Mouse (Mus musculus) cortical plate, adult 2 months (tissue): ENCODE measurements at regions not wholly inside any gene's neighbourhood (a gene's known extent, or its start where the extent isn't known, plus 50 kb on each side); places are given as distances from the start of the nearest gene placed in this dataset.

Experiments used
- H3K27ac ChIP-seq: fragments of 200-500 bp; 2 replicates; pipeline ENCODE4 v1.5.1; 2012; ENCODE audit warnings: low read length, control low read depth, inconsistent platforms; ENCODE audit not compliant: insufficient read depth
- H3K4me1 ChIP-seq: fragments of 200-500 bp; 2 replicates; pipeline ENCODE4 v1.6.1; 2011; ENCODE audit warnings: low read length; ENCODE audit not compliant: control insufficient read depth, insufficient read depth
- H3K4me3 ChIP-seq: fragments of 200-500 bp; 2 replicates; pipeline ENCODE4 v1.5.1; 2011; ENCODE audit warnings: mild to moderate bottlenecking, low read length, control low read depth; ENCODE audit not compliant: insufficient read depth
- CTCF ChIP-seq: fragments of 200-500 bp; IDR thresholded peaks from 2 replicates; pipeline ENCODE4 v1.5.1; 2011; ENCODE audit warnings: mild to moderate bottlenecking, control low read depth, low read length; ENCODE audit not compliant: insufficient read depth; ENCODE audit errors: extremely low read depth
- POLR2A ChIP-seq: fragments of 200-500 bp; IDR thresholded peaks from 2 replicates; pipeline ENCODE4 v1.6.1; 2011; ENCODE audit warnings: mild to moderate bottlenecking, low read length, control low read depth; ENCODE audit not compliant: insufficient read depth; ENCODE audit errors: extremely low read depth

DNA sequence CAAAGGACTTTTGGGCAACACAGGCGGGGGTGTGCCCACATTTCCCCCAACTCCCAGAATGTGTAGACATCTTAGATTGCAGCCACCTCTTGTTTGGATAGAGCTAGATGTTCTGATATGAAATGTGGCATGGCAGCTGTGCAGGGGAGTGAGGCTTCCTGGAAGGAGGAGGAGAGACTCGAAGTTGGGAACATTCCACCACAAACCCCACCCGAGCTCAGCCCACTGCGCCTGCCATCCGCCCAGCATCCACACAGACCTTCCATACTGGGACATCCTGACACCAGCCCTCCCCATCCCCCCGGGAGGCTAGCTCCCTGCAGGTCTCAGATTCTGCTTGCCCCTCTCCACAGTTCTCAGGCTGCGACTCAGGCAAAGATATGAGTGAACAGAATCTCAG is 329.9 kb downstream of the Ptpru start:
- Histone ChIP-seq H3K4me3 (no peak overlapping the region), H3K27ac (no peak overlapping the region), H3K4me1 (no peaks in the 10 kb centered on the region)
- TF ChIP-seq POLR2A (no peak), CTCF (no peak)

DNA sequence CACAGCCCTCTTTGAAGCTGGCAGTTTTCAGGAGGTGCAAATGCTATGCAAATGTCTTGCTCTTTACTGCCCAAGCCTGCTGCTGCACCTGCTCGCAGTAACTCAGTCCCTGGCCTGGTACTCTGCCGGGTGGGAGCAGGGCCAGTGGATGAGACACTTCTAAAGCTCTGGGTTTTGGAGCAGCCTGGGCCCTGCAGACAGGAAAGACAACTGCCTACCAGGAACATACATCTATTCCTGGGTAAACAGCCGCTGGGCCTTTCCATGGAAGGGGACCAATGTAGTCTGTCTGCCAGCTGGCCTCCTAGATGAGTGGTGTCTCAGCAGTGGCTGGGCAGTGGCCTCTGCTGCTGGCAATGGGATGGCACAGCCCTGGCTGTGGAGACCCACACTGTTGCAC is 326.5 kb downstream of the Ptpru start:
- Histone ChIP-seq H3K4me3 (no peak overlapping the region), H3K4me1 (no peaks in the 10 kb centered on the region), H3K27ac (no peak overlapping the region)
- TF ChIP-seq CTCF: no peak
- TF ChIP-seq POLR2A: no peak

- TF ChIP-seq CTCF (no peak), POLR2A (no peak)
- no peaks in the 10 kb centered on the region for H3K4me1 ChIP-seq
- H3K27ac ChIP-seq: no peak overlapping the region
- no peak overlapping the region for H3K4me3 ChIP-seq
Observed at GRCm38 (mm10) chr4:131512768-131513167, 325.3 kb downstream of the Ptpru start.

DNA sequence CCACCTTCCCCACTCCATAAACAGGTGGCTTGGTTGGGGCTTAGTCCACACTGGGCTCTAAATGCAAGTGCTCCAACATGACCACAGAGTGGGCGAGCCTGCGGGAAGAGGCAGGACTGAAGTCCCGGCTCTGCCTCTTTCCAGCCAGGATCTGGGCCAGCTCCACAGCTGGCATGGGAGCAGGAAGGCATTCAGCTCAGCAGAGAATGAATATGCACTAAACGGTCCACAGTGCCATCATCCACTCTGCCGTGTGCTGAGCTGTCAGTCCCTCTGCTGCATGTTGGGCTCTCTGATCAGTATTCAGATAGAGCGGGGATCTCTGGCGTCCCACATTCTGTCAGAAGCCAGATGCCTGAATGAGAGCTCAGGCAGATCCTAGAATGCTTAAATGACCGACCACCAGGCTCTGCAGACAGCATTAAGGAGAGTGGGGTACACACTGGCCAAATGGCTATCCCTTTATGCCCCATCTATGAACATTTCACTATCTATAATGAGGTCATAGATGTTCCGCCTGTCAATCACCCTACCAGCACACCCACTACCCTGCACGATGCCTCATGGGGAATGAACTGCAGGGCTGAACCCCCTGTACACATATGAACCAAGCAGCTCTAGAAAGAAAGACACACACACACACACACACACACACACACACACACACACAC is 317.3 kb downstream of the Ptpru start:
- no peak overlapping the region for H3K27ac ChIP-seq
- TF ChIP-seq CTCF (no peak), POLR2A (no peak)
- peaks cover 14% of the 10 kb centered on the region for H3K4me1 ChIP-seq
- no peak overlapping the region for H3K4me3 ChIP-seq

DNA sequence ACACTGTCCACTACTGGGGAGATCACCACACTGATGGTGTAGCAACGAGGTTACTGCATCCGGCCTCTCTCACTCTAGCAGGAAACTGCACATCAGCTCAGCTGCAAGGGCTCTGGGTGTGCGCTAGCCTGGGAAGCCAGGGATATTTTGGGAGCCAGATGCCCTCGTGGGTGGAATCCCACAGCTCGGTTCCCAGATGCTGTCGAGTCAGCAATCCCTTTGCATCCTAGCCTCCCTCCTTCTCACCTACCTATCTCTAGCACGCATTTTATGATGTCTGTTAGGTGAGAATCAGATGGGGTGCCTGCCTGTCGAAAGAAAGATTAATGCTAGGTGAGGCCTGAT is 316.8 kb downstream of the Ptpru start:
- H3K4me3 ChIP-seq: no peak overlapping the region
- no peak overlapping the region for H3K27ac ChIP-seq
- H3K4me1 ChIP-seq: peaks cover 14% of the 10 kb centered on the region
- TF ChIP-seq POLR2A (no peak), CTCF (no peak)

GRCm38 (mm10) chr4:131525236-131525635 is 312.9 kb downstream of the Ptpru start:
- Histone ChIP-seq H3K4me1 (peaks cover 14% of the 10 kb centered on the region), H3K27ac (no peak overlapping the region), H3K4me3 (no peak overlapping the region)
- TF ChIP-seq POLR2A: no peak

- Histone ChIP-seq H3K27ac (no peak overlapping the region), H3K4me3 (no peak overlapping the region), H3K4me1 (no peaks in the 10 kb centered on the region; the same call in 1 of the 2 replicates)
- TF ChIP-seq POLR2A: no peak
- TF ChIP-seq CTCF: no peak
Observed at GRCm38 (mm10) chr4:131530491-131530890, 307.6 kb downstream of the Ptpru start.

DNA sequence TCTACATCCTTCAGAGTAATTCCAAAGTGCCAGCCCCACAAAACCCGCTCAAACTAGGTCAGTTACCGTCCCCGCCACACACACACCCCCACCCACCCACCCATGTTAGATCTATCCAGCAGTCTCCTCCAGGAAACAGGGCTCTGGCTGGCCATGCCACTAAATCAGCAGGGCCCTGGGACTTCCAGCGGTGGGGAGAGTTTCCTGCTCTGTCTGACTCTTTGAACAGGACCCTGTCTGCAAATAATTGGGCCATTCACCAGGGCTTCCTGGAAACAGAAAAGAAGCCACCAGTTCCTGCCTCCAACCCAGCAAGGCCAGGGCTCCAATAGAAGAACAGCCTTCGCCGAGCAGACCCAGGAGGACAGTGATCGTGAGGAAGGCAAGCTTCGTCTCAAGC is 307.1 kb downstream of the Ptpru start:
- no peaks in the 10 kb centered on the region; the same call in 1 of the 2 replicates for H3K4me1 ChIP-seq
- no peak overlapping the region for H3K4me3 ChIP-seq
- TF ChIP-seq POLR2A: no peak
- TF ChIP-seq CTCF: no peak
- no peak overlapping the region for H3K27ac ChIP-seq

- TF ChIP-seq POLR2A (no peak), CTCF (no peak)
- H3K4me1 ChIP-seq: no peaks in the 10 kb centered on the region; the same call in 1 of the 2 replicates
- no peak overlapping the region for H3K4me3 ChIP-seq
- H3K27ac ChIP-seq: no peak overlapping the region
Observed at GRCm38 (mm10) chr4:131534831-131535230, 303.3 kb downstream of the Ptpru start.

DNA sequence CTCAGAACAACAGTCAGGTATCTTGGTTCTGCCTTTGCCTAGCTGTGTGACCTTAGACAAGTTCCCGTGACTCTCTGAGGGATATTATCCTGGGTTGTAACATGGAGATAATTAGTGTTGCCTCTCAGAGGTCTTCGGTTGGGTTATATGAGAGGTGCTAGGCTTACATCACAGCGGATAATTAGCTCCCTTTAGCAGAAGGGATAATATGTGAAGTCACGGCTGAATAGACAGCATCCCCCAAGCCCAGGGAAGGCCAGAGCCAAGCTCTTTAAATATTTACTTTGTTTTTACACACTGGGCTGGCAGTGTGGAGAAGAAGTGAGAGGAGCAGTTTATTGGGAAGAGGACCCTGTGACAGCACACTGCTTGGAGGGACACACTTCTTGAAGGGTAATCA is 299.9 kb downstream of the Ptpru start:
- TF ChIP-seq POLR2A: no peak
- TF ChIP-seq CTCF: no peak
- Histone ChIP-seq H3K27ac (no peak overlapping the region), H3K4me3 (no peak overlapping the region), H3K4me1 (no peaks in the 10 kb centered on the region)

DNA sequence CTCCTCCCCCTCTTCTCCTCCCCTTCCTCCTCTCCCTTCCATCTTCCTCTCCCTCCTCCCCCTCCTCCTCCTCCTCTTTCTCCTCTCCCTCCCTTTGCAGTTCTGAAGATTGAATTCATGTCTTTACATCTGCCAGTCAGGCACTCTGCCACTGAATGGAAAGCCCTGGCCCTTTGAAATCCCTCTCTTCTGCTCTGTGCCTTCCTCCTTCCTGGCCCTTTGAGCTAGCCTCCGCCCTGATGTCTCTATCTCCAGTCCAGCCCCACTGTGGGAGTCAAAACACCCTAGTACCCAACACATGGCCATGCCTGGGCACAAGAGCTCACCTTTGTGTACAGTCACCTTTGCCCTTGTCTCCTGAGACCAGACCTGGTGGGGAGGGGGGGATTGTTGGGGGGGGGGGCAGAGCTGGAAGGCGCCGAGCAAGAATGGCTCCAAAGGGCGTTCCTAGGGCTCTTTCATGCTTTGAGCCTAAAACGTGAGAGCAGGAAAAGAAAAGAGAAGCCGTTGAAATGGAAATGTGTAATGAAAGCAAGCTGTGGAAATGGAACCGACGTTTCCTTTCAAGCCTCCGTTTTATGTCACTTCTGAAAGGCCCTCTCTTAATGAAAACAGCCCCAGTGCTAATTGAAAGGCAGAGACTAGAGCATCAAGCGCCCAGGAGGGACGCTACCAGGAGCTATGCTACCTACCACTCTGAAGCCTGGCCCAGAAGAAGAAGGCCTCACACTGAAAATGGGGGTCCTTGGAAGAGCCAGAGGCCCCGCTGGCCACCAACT is 291.5 kb downstream of the Ptpru start:
- TF ChIP-seq CTCF: no peak
- TF ChIP-seq POLR2A: no peak
- no peak overlapping the region for H3K4me3 ChIP-seq
- no peak overlapping the region for H3K27ac ChIP-seq
- H3K4me1 ChIP-seq: no peaks in the 10 kb centered on the region
